Mouse (Mus musculus): Measurements from ENCODE around the gene Fam92b.

- TF ChIP-seq CTCF (IDR thresholded peaks at IDR 0.05; ENCODE audit: insufficient read depth, low read depth, low read length), result no peak
- no peak for TF ChIP-seq POLR2A (IDR thresholded peaks at IDR 0.05; ENCODE audit: insufficient read depth, low read depth, low read length)
Measured at GRCm38 (mm10) chr8:120173195-120173594, 4.1 kb downstream of the Fam92b start.
